Mouse (Mus musculus) heart, adult 2 months (tissue): Measurements from ENCODE around the gene Lrrc7.

Experiments used
- CTCF ChIP-seq: fragments of 200-600 bp; IDR thresholded peaks from 2 replicates; pipeline ENCODE4 v1.8.1; 2022; ENCODE audit warnings: antibody characterized with exemption, mild to moderate bottlenecking, moderate library complexity
- POLR2A ChIP-seq: fragments of 200-500 bp; IDR thresholded peaks from 2 replicates; pipeline ENCODE4 v1.6.1; 2011; ENCODE audit warnings: mild to moderate bottlenecking, low read depth, low read length, control low read depth; ENCODE audit not compliant: insufficient read depth

- TF ChIP-seq POLR2A = no peak
- TF ChIP-seq CTCF = no peak
These were observed 3.4 kb downstream of the Lrrc7 start for GRCm38 (mm10) chr3:158558631-158559030.
